10 mouse cellular contexts compared by ENCODE assay signal in genomic region chr2:35832742-35833425, GRCm38 (mm10).
A peak's percentile ranks its signal among the peaks of the same experiment; 100 is the strongest.
DNase-seq lines count a peak whose midpoint lies in the region; ATAC-seq and TF ChIP-seq lines count a peak whose summit lies in the region.
"Had no signal": no experiment of that assay in that cellular context is flagged by ENCODE, and none has a peak within 500 bp of the region (broad histone marks: within the 10 kb centered on the region; RNA-seq: fewer than 3 reads in every experiment).

No protein-coding gene starts in this region.

- no peak overlapping the region for H3K9ac ChIP-seq in kidney, embryonic 15.5 days
- no peak overlapping the region for H3K9ac ChIP-seq in hindbrain, embryonic 14.5 days

- H3K27me3 ChIP-seq in megakaryocyte, embryonic 14.5 days (replicated peaks) = no peaks in the 10 kb centered on the region
- no peaks in the 10 kb centered on the region for H3K27me3 ChIP-seq in kidney, embryonic 15.5 days
- no peaks in the 10 kb centered on the region for H3K27me3 ChIP-seq in small intestine, adult 2 months (ENCODE audit: control insufficient read depth, insufficient read depth, low read length)
- no peaks in the 10 kb centered on the region for H3K27me3 ChIP-seq in hindbrain, embryonic 14.5 days (ENCODE audit: control insufficient read depth, insufficient read depth, low read length)

- peak overlapping the region; percentile 52 for H3K27ac ChIP-seq in kidney, embryonic 15.5 days
- H3K27ac ChIP-seq in small intestine, adult 2 months (ENCODE audit: insufficient read depth, low read depth, low read length) = peak overlapping the region; percentile 32
- H3K27ac ChIP-seq in hindbrain, embryonic 14.5 days = no peak overlapping the region

- no peak overlapping the region for H3K4me2 ChIP-seq in kidney, embryonic 15.5 days
- no peak overlapping the region for H3K4me2 ChIP-seq in hindbrain, embryonic 14.5 days (replicated peaks)

- peak; percentile 27 for DNase-seq in heart, adult 9 months (ENCODE audit: low spot score in 2 of 2)
- no peak for DNase-seq in frontal cortex, postnatal 25 days (ENCODE audit: low spot score in 2 of 2)
- no peak for DNase-seq in hindbrain, embryonic 14.5 days (ENCODE audit: low spot score)
- no peak for DNase-seq in layer of hippocampus, postnatal 25 days (ENCODE audit: extremely low spot score in 1 of 2, low spot score in 1 of 2)
- DNase-seq: cerebellum, adult 9-11 months had no signal

- TF ChIP-seq CTCF in small intestine, adult 2 months (IDR thresholded peaks at IDR 0.05; ENCODE audit: extremely low read depth, insufficient read length, insufficient replicate concordance, low read depth, low read length) = no peak

- H3K4me1 ChIP-seq in megakaryocyte, embryonic 14.5 days = peaks cover 85% of the 10 kb centered on the region
- H3K4me1 ChIP-seq in kidney, embryonic 15.5 days = peaks cover 16% of the 10 kb centered on the region
- H3K4me1 ChIP-seq in small intestine, adult 2 months (ENCODE audit: control insufficient read depth, insufficient read depth, insufficient read length, low read length) = peaks cover 10% of the 10 kb centered on the region; the same call in 1 of the 2 replicates
- H3K4me1 ChIP-seq in hindbrain, embryonic 14.5 days (replicated peaks; ENCODE audit: control insufficient read depth, insufficient read depth, low read length) = no peaks in the 10 kb centered on the region

- ATAC-seq in megakaryocyte, adult 5-6 weeks (ENCODE audit: poor library complexity, severe bottlenecking) = no peak
- peak; percentile 85 for ATAC-seq in kidney, embryonic 15.5 days (replicated peaks; ENCODE audit: low FRiP score)
- no peak for ATAC-seq in hindbrain, embryonic 14.5 days (ENCODE audit: low FRiP score)

- peaks cover 87% of the 10 kb centered on the region for H3K36me3 ChIP-seq in megakaryocyte, embryonic 14.5 days (replicated peaks; ENCODE audit: low read length)
- no peaks in the 10 kb centered on the region for H3K36me3 ChIP-seq in kidney, embryonic 15.5 days
- H3K36me3 ChIP-seq in small intestine, adult 2 months (ENCODE audit: control insufficient read depth, insufficient read depth, low read length) = no peaks in the 10 kb centered on the region
- no peaks in the 10 kb centered on the region for H3K36me3 ChIP-seq in hindbrain, embryonic 14.5 days (replicated peaks; ENCODE audit: control insufficient read depth, insufficient read depth)
- H3K36me3 ChIP-seq: G1E had no signal

- peak overlapping the region; percentile 73 for H3K4me3 ChIP-seq in megakaryocyte, embryonic 14.5 days (replicated peaks)
- H3K4me3 ChIP-seq in kidney, embryonic 15.5 days (replicated peaks) = no peak overlapping the region
- H3K4me3 ChIP-seq in small intestine, adult 2 months (ENCODE audit: low read depth, low read length) = no peak overlapping the region
- no peak overlapping the region for H3K4me3 ChIP-seq in hindbrain, embryonic 14.5 days (replicated peaks; ENCODE audit: low read length)

- 9% methylated on average over 11 of the region's 11 CpGs for WGBS in kidney, embryonic 15.5 days
- WGBS in small intestine, adult 2 months = 13% methylated on average over 11 of the region's 11 CpGs
- 56% methylated on average over 11 of the region's 11 CpGs for WGBS in hindbrain, embryonic 14.5 days

- peaks cover 23% of the 10 kb centered on the region for H3K9me3 ChIP-seq in megakaryocyte, embryonic 14.5 days
- H3K9me3 ChIP-seq in kidney, embryonic 15.5 days (replicated peaks) = peaks cover 12% of the 10 kb centered on the region; the same call in 1 of the 2 replicates
- no peaks in the 10 kb centered on the region for H3K9me3 ChIP-seq in hindbrain, embryonic 14.5 days (ENCODE audit: control insufficient read depth, low read length)

- no peak for TF ChIP-seq POLR2A in small intestine, adult 2 months (IDR thresholded peaks at IDR 0.05; ENCODE audit: low read depth, low read length)

Comparison
In these comparisons a context has a peak if more than half of its experiments do, and no peak if none do; other contexts are left out.
1. DNase-seq: peak in heart, adult 9 months (2 of 2); none in frontal cortex, postnatal 25 days (0 of 2), hindbrain, embryonic 14.5 days (single experiment) and layer of hippocampus, postnatal 25 days (0 of 2).